Mouse (Mus musculus): ENCODE measurements around the gene Rnase12. TPM values are rescaled to one million over a fixed set of nuclear protein-coding genes. Genes with fewer than 3 reads are reported as not detected.
"Not testable (repeated sequence)": the region's sequence is repeated elsewhere in the genome, so short reads cannot be mapped to it uniquely, and the experiment has no call there.

The Rnase12 gene
- 0.46 TPM in 1 of 2 replicates, not detected in the other for polyA plus RNA-seq (2014; fragmentation: Nextera tagmentation; extraction: Ambion mirVana)

- Histone ChIP-seq H3K4me1 (ENCODE audit: control insufficient read depth, insufficient read depth, low read length) (no peaks in the 10 kb centered on the region; the same call in none of the 2 replicates), H3K9me3 (replicated peaks; ENCODE audit: control insufficient read depth, low read length) (no peaks in the 10 kb centered on the region), H3K27ac (ENCODE audit: low read depth, low read length) (no peak within 1 kb of the TSS), H3K9ac (ENCODE audit: low read depth, low read length) (no peak within 1 kb of the TSS), H3K27me3 (ENCODE audit: control insufficient read depth, insufficient read depth, low read length) (no peaks in the 10 kb centered on the region), H3K36me3 (ENCODE audit: control insufficient read depth, insufficient read depth, low read length) (no peaks in the 10 kb centered on the region), H3K4me2 (0 out of 2 replicates have a peak within 1 kb of the TSS, but pooled peaks have one; percentile 1), H3K4me3 (ENCODE audit: low read depth, low read length) (no peak within 1 kb of the TSS)
- ATAC-seq (replicated peaks; ENCODE audit: insufficient number of reproducible peaks, low FRiP score, low TSS enrichment): peak; percentile 49; the same call in 1 of the 2 replicates
- 44% methylated on average over 9 of the region's 9 CpGs for WGBS (ENCODE audit: insufficient replicate concordance)
Measured at GRCm38 (mm10) chr14:51057401-51057831, at the start of gene Rnase12. Gene Rnase12 (minus strand): TSS chr14:51057661.

- Histone ChIP-seq H3K9me3 (replicated peaks; ENCODE audit: control insufficient read depth, low read length) (no peaks in the 10 kb centered on the region), H3K27me3 (ENCODE audit: control insufficient read depth, insufficient read depth, low read length) (no peaks in the 10 kb centered on the region), H3K36me3 (ENCODE audit: control insufficient read depth, insufficient read depth, low read length) (no peaks in the 10 kb centered on the region), H3K4me3 (ENCODE audit: low read depth, low read length) (no peak overlapping the region), H3K4me1 (ENCODE audit: control insufficient read depth, insufficient read depth, low read length) (no peaks in the 10 kb centered on the region), H3K27ac (ENCODE audit: low read depth, low read length) (no peak overlapping the region), H3K4me2 (no peak overlapping the region), H3K9ac (ENCODE audit: low read depth, low read length) (no peak overlapping the region)
- no peak for ATAC-seq (replicated peaks; ENCODE audit: insufficient number of reproducible peaks, low FRiP score, low TSS enrichment)
Measured at GRCm38 (mm10) chr14:51106449-51106967, 49.0 kb upstream of the Rnase12 start.

GRCm38 (mm10) chr14:51104366-51104765 lies 46.9 kb upstream of the Rnase12 start:
- Histone ChIP-seq H3K4me2 (no peak overlapping the region), H3K9me3 (replicated peaks; ENCODE audit: control insufficient read depth, low read length) (no peaks in the 10 kb centered on the region), H3K9ac (ENCODE audit: low read depth, low read length) (no peak overlapping the region), H3K4me3 (ENCODE audit: low read depth, low read length) (no peak overlapping the region), H3K4me1 (ENCODE audit: control insufficient read depth, insufficient read depth, low read length) (no peaks in the 10 kb centered on the region), H3K27ac (ENCODE audit: low read depth, low read length) (no peak overlapping the region), H3K36me3 (ENCODE audit: control insufficient read depth, insufficient read depth, low read length) (no peaks in the 10 kb centered on the region), H3K27me3 (ENCODE audit: control insufficient read depth, insufficient read depth, low read length) (no peaks in the 10 kb centered on the region)
- WGBS (ENCODE audit: insufficient replicate concordance): 88% methylated on average over 2 of the region's 2 CpGs
- ATAC-seq (replicated peaks; ENCODE audit: insufficient number of reproducible peaks, low FRiP score, low TSS enrichment): no peak

- Histone ChIP-seq H3K9me3 (replicated peaks; ENCODE audit: control insufficient read depth, low read length) (no peaks in the 10 kb centered on the region), H3K4me1 (ENCODE audit: control insufficient read depth, insufficient read depth, low read length) (no peaks in the 10 kb centered on the region), H3K4me2 (no peak overlapping the region), H3K4me3 (ENCODE audit: low read depth, low read length) (no peak overlapping the region), H3K27ac (ENCODE audit: low read depth, low read length) (no peak overlapping the region), H3K36me3 (ENCODE audit: control insufficient read depth, insufficient read depth, low read length) (no peaks in the 10 kb centered on the region), H3K9ac (ENCODE audit: low read depth, low read length) (no peak overlapping the region), H3K27me3 (ENCODE audit: control insufficient read depth, insufficient read depth, low read length) (no peaks in the 10 kb centered on the region)
- ATAC-seq (replicated peaks; ENCODE audit: insufficient number of reproducible peaks, low FRiP score, low TSS enrichment): no peak
- WGBS (ENCODE audit: insufficient replicate concordance): 51% methylated on average over 3 of the region's 3 CpGs
Measured at GRCm38 (mm10) chr14:51103217-51103616, 45.8 kb upstream of the Rnase12 start.

GRCm38 (mm10) chr14:51101284-51101683 lies 43.8 kb upstream of the Rnase12 start:
- Histone ChIP-seq H3K4me2 (no peak overlapping the region), H3K27ac (ENCODE audit: low read depth, low read length) (no peak overlapping the region), H3K27me3 (ENCODE audit: control insufficient read depth, insufficient read depth, low read length) (no peaks in the 10 kb centered on the region), H3K36me3 (ENCODE audit: control insufficient read depth, insufficient read depth, low read length) (no peaks in the 10 kb centered on the region), H3K9ac (ENCODE audit: low read depth, low read length) (no peak overlapping the region), H3K4me1 (ENCODE audit: control insufficient read depth, insufficient read depth, low read length) (no peaks in the 10 kb centered on the region), H3K4me3 (ENCODE audit: low read depth, low read length) (no peak overlapping the region), H3K9me3 (replicated peaks; ENCODE audit: control insufficient read depth, low read length) (no peaks in the 10 kb centered on the region)
- ATAC-seq (replicated peaks; ENCODE audit: insufficient number of reproducible peaks, low FRiP score, low TSS enrichment): no peak
- WGBS (ENCODE audit: insufficient replicate concordance): 73% methylated on average over 9 of the region's 9 CpGs

GRCm38 (mm10) chr14:51098921-51099320 lies 41.5 kb upstream of the Rnase12 start:
- Histone ChIP-seq H3K4me2 (no peak overlapping the region), H3K4me1 (ENCODE audit: control insufficient read depth, insufficient read depth, low read length) (no peaks in the 10 kb centered on the region), H3K9ac (ENCODE audit: low read depth, low read length) (no peak overlapping the region), H3K27me3 (ENCODE audit: control insufficient read depth, insufficient read depth, low read length) (no peaks in the 10 kb centered on the region), H3K4me3 (ENCODE audit: low read depth, low read length) (no peak overlapping the region), H3K9me3 (replicated peaks; ENCODE audit: control insufficient read depth, low read length) (no peaks in the 10 kb centered on the region), H3K27ac (ENCODE audit: low read depth, low read length) (no peak overlapping the region), H3K36me3 (ENCODE audit: control insufficient read depth, insufficient read depth, low read length) (no peaks in the 10 kb centered on the region)
- no peak for ATAC-seq (replicated peaks; ENCODE audit: insufficient number of reproducible peaks, low FRiP score, low TSS enrichment)
- 94% methylated on average over 11 of the region's 11 CpGs for WGBS (ENCODE audit: insufficient replicate concordance)

- not testable (repeated sequence) for H3K4me3 ChIP-seq (ENCODE audit: low read depth, low read length); H3K36me3 ChIP-seq (ENCODE audit: control insufficient read depth, insufficient read depth, low read length); H3K4me1 ChIP-seq (ENCODE audit: control insufficient read depth, insufficient read depth, low read length); H3K9me3 ChIP-seq (replicated peaks; ENCODE audit: control insufficient read depth, low read length); H3K9ac ChIP-seq (ENCODE audit: low read depth, low read length); H3K27ac ChIP-seq (ENCODE audit: low read depth, low read length); ATAC-seq (replicated peaks; ENCODE audit: insufficient number of reproducible peaks, low FRiP score, low TSS enrichment); H3K4me2 ChIP-seq; H3K27me3 ChIP-seq (ENCODE audit: control insufficient read depth, insufficient read depth, low read length)
- WGBS (ENCODE audit: insufficient replicate concordance): 33% methylated on average over 1 of the region's 1 CpGs
Measured at GRCm38 (mm10) chr14:51098300-51098699, 40.8 kb upstream of the Rnase12 start.

GRCm38 (mm10) chr14:51095736-51096524 lies 38.5 kb upstream of the Rnase12 start:
- Histone ChIP-seq H3K27ac (ENCODE audit: low read depth, low read length) (no peak overlapping the region), H3K9ac (ENCODE audit: low read depth, low read length) (no peak overlapping the region), H3K4me3 (ENCODE audit: low read depth, low read length) (no peak overlapping the region), H3K36me3 (ENCODE audit: control insufficient read depth, insufficient read depth, low read length) (no peaks in the 10 kb centered on the region), H3K4me2 (no peak overlapping the region), H3K4me1 (ENCODE audit: control insufficient read depth, insufficient read depth, low read length) (no peaks in the 10 kb centered on the region), H3K27me3 (ENCODE audit: control insufficient read depth, insufficient read depth, low read length) (no peaks in the 10 kb centered on the region), H3K9me3 (replicated peaks; ENCODE audit: control insufficient read depth, low read length) (no peaks in the 10 kb centered on the region)
- 59% methylated on average over 9 of the region's 9 CpGs for WGBS (ENCODE audit: insufficient replicate concordance)
- no peak for ATAC-seq (replicated peaks; ENCODE audit: insufficient number of reproducible peaks, low FRiP score, low TSS enrichment)

- Histone ChIP-seq H3K36me3 (ENCODE audit: control insufficient read depth, insufficient read depth, low read length) (no peaks in the 10 kb centered on the region), H3K4me3 (ENCODE audit: low read depth, low read length) (no peak overlapping the region), H3K27me3 (ENCODE audit: control insufficient read depth, insufficient read depth, low read length) (no peaks in the 10 kb centered on the region), H3K4me2 (no peak overlapping the region), H3K9ac (ENCODE audit: low read depth, low read length) (no peak overlapping the region), H3K9me3 (replicated peaks; ENCODE audit: control insufficient read depth, low read length) (no peaks in the 10 kb centered on the region), H3K27ac (ENCODE audit: low read depth, low read length) (no peak overlapping the region), H3K4me1 (ENCODE audit: control insufficient read depth, insufficient read depth, low read length) (no peaks in the 10 kb centered on the region)
- ATAC-seq (replicated peaks; ENCODE audit: insufficient number of reproducible peaks, low FRiP score, low TSS enrichment): no peak
- WGBS (ENCODE audit: insufficient replicate concordance): 64% methylated on average over 9 of the region's 9 CpGs
Measured at GRCm38 (mm10) chr14:51094921-51095320, 37.5 kb upstream of the Rnase12 start.
